Mouse (Mus musculus) heart, adult 2 months (tissue): ENCODE data around the gene Slc12a8. TPM values are rescaled to one million over a fixed set of nuclear protein-coding genes. Genes with fewer than 3 reads are reported as not detected.

Experiments used
- DNase-seq, 2 experiments: peaks; one replicate each; pipeline ENCODE4 v3.0.0; 2021
- H3K27ac ChIP-seq: fragments of 200-600 bp; 2 replicates; pipeline ENCODE4 v1.8.1; 2022
- H3K27me3 ChIP-seq: fragments of 200-500 bp; 2 replicates; pipeline ENCODE4 v1.6.1; 2012; ENCODE audit warnings: mild to moderate bottlenecking, low read length, inconsistent platforms, mixed read lengths; ENCODE audit not compliant: control insufficient read depth, insufficient read depth
- H3K36me3 ChIP-seq: fragments of 200-500 bp; 2 replicates; pipeline ENCODE4 v1.6.1; 2012; ENCODE audit warnings: low read length, inconsistent platforms; ENCODE audit not compliant: control insufficient read depth, insufficient read depth
- H3K4me1 ChIP-seq: fragments of 200-500 bp; 2 replicates; pipeline ENCODE4 v1.6.1; 2011; ENCODE audit warnings: low read length; ENCODE audit not compliant: control insufficient read depth, insufficient read depth
- H3K4me3 ChIP-seq: fragments of 200-600 bp; 2 replicates; pipeline ENCODE4 v1.8.1; 2022
- H3K79me2 ChIP-seq: fragments of 200-500 bp; replicated peaks from 2 replicates; pipeline ENCODE4 v1.6.1; 2012; ENCODE audit warnings: mild to moderate bottlenecking, inconsistent platforms, low read length, moderate library complexity, mixed read lengths; ENCODE audit not compliant: control insufficient read depth, insufficient read depth
- H3K9ac ChIP-seq: fragments of 200-500 bp; 2 replicates; pipeline ENCODE4 v1.6.1; 2012; ENCODE audit warnings: low read depth, mild to moderate bottlenecking, control low read depth, inconsistent platforms, low read length, mixed read lengths
- CTCF ChIP-seq: fragments of 200-600 bp; IDR thresholded peaks from 2 replicates; pipeline ENCODE4 v1.8.1; 2022; ENCODE audit warnings: antibody characterized with exemption, mild to moderate bottlenecking, moderate library complexity
- EP300 ChIP-seq: fragments of 200-500 bp; IDR thresholded peaks from 2 replicates; pipeline ENCODE4 v1.6.1; 2011; ENCODE audit warnings: low read depth, low read length, control low read depth; ENCODE audit not compliant: insufficient read depth
- POLR2A ChIP-seq: fragments of 200-500 bp; IDR thresholded peaks from 2 replicates; pipeline ENCODE4 v1.6.1; 2011; ENCODE audit warnings: mild to moderate bottlenecking, low read depth, low read length, control low read depth; ENCODE audit not compliant: insufficient read depth
- WGBS: fragments of 180-500 bp; shearing (Covaris S2); methylation state at CpG from one replicate; pipeline ENCODE4 v1.1.7; 2018; 5-methylcytosine and 5-hydroxymethylcytosine counted together
- intact Hi-C: fragments of 180-260 bp; cut with DNase I; formaldehyde crosslinking; loops from one replicate; pipeline ENCODE4 v1.15.1; 2025
- polyA plus RNA-seq: library from polyadenylated mRNA; depleted of rRNA; stranded (reverse); fragments of >200 nt; gene quantifications from 2 replicates; pipeline ENCODE4 v1.2.3, GENCODE M21; 2012
- total RNA-seq, 2 experiments: library from RNA; stranded (reverse); gene quantifications; 2 replicates each; pipeline ENCODE4 v1.2.3; 2021

The Slc12a8 gene
- total and polyA plus RNA-seq, 3 experiments = 0.31 to 0.66 (median 0.45) TPM

- peaks cover 4% of the 10 kb centered on the region; the same call in 1 of the 2 replicates for H3K36me3 ChIP-seq
- WGBS = 67% methylated on average over 16 of the region's 16 CpGs
- DNase-seq = peak; percentile 70 to 84
- TF ChIP-seq EP300 = 0 out of 2 replicates have a peak, but pooled peaks have one; percentile 47
- TF ChIP-seq POLR2A = no peak
- TF ChIP-seq CTCF = no peak
- H3K27me3 ChIP-seq = no peaks in the 10 kb centered on the region
- intact Hi-C loops = loop anchor here (10.0 kb wide), 1 partner anchor 357 kb away; no protein-coding TSS in a partner anchor
- peaks cover 29% of the 10 kb centered on the region for H3K4me1 ChIP-seq
- no peak overlapping the region for H3K4me3 ChIP-seq
- peak overlapping the region; percentile 73 for H3K27ac ChIP-seq
- H3K9ac ChIP-seq = no peak overlapping the region
- H3K79me2 ChIP-seq = no peaks in the 10 kb centered on the region
Measured at GRCm38 (mm10) chr16:33587283-33588127, 70.4 kb downstream of the Slc12a8 start.

DNA sequence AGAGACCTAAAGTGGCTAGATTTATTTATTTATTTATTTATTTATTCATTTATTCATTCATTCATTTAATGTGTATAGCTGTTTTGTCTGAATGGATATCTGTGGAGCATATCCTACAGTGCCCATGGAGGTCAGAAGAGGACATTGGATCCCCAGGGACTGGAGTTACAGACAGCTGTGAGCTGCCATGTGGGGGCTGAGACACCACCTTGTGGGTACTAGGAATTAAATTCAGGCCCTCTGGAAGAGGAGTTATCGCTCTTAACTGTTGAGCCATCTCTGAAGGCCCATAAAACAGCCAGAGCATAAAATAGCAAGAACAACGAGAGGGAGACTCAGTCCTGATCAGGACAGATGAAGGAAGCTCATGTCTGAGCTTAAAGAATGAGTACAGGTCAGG lies 71.7 kb downstream of the Slc12a8 start:
- no peak overlapping the region for H3K4me3 ChIP-seq
- no peaks in the 10 kb centered on the region for H3K36me3 ChIP-seq
- WGBS = 80% methylated on average over 2 of the region's 2 CpGs
- no peaks in the 10 kb centered on the region for H3K79me2 ChIP-seq
- peaks cover 26% of the 10 kb centered on the region for H3K4me1 ChIP-seq
- H3K27ac ChIP-seq = no peak overlapping the region
- no peaks in the 10 kb centered on the region for H3K27me3 ChIP-seq
- DNase-seq = no peak
- TF ChIP-seq EP300 (no peak), CTCF (no peak), POLR2A (no peak)
- intact Hi-C loops = loop anchor here (10.0 kb wide), 1 partner anchor 356 kb away; no protein-coding TSS in a partner anchor
- no peak overlapping the region for H3K9ac ChIP-seq

DNA sequence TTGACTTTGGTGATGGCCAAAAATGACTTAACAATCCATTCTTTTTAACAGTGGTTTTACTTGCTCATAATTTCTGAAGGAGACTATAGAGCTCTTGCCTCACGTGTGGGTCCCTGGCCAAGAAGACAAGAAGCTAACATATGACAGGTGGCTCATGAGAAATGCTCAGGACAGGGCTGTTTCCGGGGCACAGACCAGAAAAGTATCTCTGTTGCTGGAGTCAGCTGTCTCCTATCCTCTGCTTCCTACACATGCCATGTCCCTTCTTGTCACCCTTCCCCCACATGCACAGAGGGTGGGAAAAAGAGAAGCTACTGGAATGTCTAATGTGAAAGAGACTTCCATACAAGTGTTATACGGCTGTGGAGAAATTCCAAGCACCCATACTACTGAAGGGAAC lies 73.3 kb downstream of the Slc12a8 start:
- no peak overlapping the region for H3K27ac ChIP-seq
- no peak overlapping the region for H3K4me3 ChIP-seq
- no peak for DNase-seq
- 90% methylated on average over 3 of the region's 3 CpGs for WGBS
- no peak overlapping the region for H3K9ac ChIP-seq
- TF ChIP-seq POLR2A (no peak), CTCF (no peak), EP300 (no peak)
- no peaks in the 10 kb centered on the region for H3K36me3 ChIP-seq
- no peaks in the 10 kb centered on the region for H3K27me3 ChIP-seq
- peaks cover 23% of the 10 kb centered on the region for H3K4me1 ChIP-seq
- intact Hi-C loops = no loop called here
- no peaks in the 10 kb centered on the region for H3K79me2 ChIP-seq

DNA sequence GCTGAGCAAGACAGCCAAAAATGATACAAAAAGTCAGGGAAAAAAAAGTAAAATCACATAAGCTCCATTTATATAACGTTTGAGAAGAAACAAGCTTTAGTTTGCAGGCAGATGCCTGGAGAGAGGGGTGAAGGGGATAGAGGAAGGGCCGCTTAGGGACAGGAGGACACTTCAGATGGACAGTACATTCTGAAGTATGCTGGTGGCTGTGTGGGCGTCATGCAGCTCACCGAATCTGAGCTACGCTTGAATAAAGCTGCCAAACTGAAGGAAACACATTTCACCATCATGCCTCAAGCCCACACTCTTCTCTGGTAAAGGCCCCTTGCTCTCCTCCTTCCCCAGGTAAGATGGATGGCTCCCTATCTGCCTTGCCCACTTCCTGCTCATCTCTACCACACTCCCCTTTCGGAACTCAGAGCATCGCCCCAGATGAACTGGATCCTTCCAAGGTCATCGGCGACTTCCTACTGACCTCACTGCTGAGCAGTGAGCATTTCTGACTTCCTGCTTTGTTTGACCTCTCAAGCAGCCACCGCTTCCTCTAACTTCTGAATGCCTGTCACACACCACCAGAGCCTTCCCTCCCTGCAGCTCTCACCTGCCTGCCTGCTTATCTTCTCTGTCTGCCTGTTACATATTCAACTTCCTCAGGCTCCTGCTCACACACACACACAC lies 74.4 kb downstream of the Slc12a8 start:
- DNase-seq = no peak
- H3K36me3 ChIP-seq = no peaks in the 10 kb centered on the region
- no peak overlapping the region for H3K4me3 ChIP-seq
- H3K27ac ChIP-seq = peak overlapping the region; percentile 20
- intact Hi-C loops = no loop called here
- H3K9ac ChIP-seq = no peak overlapping the region
- no peaks in the 10 kb centered on the region for H3K79me2 ChIP-seq
- TF ChIP-seq EP300 (no peak), CTCF (no peak), POLR2A (no peak)
- H3K4me1 ChIP-seq = peaks cover 23% of the 10 kb centered on the region
- no peaks in the 10 kb centered on the region for H3K27me3 ChIP-seq
- 58% methylated on average over 10 of the region's 10 CpGs for WGBS

DNA sequence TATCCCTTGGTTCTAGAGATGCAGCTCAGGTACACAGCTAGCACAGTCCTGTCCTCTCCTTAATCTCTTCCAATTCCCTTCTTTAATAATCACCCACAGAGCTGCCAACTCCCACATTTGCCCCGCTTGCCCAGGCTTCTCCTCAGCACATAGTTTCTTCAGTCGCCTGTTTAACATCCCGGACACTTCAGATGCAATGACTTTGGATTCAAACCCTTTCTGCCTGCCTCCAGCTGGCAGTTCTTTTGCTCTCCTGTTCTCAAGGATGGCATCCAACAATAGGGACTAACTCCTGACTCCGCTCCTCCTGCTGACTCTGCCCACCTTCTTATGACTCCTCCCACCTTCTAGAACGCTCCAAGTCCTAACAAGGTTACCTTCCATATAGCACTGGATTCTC lies 75.2 kb downstream of the Slc12a8 start:
- H3K4me1 ChIP-seq = peaks cover 18% of the 10 kb centered on the region
- TF ChIP-seq EP300 (peak; percentile 41; the same call in 1 of the 2 replicates), CTCF (no peak), POLR2A (no peak)
- H3K27ac ChIP-seq = peak overlapping the region; percentile 17; the same call in 1 of the 2 replicates
- no peak overlapping the region for H3K4me3 ChIP-seq
- no peak overlapping the region for H3K9ac ChIP-seq
- H3K79me2 ChIP-seq = no peaks in the 10 kb centered on the region
- intact Hi-C loops = no loop called here
- H3K27me3 ChIP-seq = no peaks in the 10 kb centered on the region
- no peak for DNase-seq
- no peaks in the 10 kb centered on the region for H3K36me3 ChIP-seq
- 82% methylated on average over 5 of the region's 5 CpGs for WGBS
